Mouse (Mus musculus): ENCODE measurements around the gene Bdh1. TPM values are rescaled to one million over a fixed set of nuclear protein-coding genes. Genes with fewer than 3 reads are reported as not detected.
A peak's percentile ranks its signal among the peaks of the same experiment; 100 is the strongest.

Gene Bdh1
- total and polyA plus RNA-seq, 2 experiments from 2014 or later = 88.1 to 113 TPM

DNA sequence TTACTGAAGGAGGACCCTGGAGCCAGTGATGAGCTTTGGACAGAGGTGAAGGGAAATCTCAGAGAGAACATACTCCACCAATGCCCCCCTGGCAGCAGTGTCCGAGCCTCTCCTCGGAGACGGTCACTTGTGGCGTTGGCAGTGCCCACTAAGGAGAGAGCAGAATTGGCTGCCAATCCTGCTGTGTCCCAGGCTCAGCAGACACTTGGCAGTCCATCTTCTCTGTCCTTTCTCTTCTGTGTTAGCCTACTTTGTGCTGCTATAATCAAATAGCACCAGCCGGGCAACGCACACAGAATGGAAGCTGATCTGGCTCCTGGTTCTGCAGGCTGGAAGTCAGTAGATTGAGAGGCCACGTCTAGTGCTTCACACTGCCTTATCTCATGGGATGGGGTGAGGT, 68.9 kb downstream of the Bdh1 start:
- WGBS = 84% methylated on average over 7 of the region's 7 CpGs
- DNase-seq (ENCODE audit: low spot score) = peak; percentile 51

DNA sequence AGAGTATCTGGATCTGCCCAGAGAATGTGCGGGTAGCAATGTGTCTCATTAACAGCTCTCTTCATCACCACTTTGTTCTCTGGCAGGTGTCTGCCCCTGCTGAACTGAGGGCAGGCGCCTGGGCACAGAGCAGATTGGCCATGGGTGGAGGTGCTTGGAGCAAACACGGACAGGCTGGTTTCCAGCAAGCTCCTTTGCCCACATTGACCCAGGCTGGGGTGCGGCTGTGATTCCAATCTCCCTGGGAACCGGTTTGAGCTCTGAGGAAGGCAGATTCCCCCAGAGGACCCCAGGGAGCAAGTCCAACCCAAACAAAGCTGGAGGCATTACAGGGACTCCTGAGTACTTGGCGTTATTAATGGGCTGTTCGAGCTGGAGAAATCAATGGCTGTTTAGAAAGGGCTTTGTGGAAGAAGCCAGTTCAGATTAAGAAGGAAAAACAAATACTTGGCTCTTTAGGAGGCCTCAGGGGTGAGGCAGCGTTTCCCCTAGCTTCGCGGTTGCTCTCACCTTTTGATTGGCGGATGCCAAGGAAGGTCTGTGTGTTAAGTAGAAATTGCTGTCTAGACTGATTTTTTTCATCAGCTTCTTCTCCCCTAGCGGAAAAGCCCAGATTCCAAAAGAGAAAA, 71.0 kb downstream of the Bdh1 start:
- Histone ChIP-seq H3K9me3 (ENCODE audit: low read length) (no peaks in the 10 kb centered on the region), H3K9ac (replicated peaks; ENCODE audit: low read length, poor library complexity, severe bottlenecking) (no peak overlapping the region), H3K4me2 (ENCODE audit: low read depth, low read length, poor library complexity, severe bottlenecking) (no peak overlapping the region), H3K27ac (ENCODE audit: low read depth, low read length) (no peak overlapping the region), H3K4me1 (ENCODE audit: insufficient read depth, low read length) (peaks cover 4% of the 10 kb centered on the region), H3K36me3 (ENCODE audit: insufficient read depth, low read length) (no peaks in the 10 kb centered on the region), H3K4me3 (ENCODE audit: low read depth, low read length) (no peak overlapping the region), H3K27me3 (ENCODE audit: insufficient read depth, low read length) (no peaks in the 10 kb centered on the region)
- ATAC-seq (ENCODE audit: low FRiP score) = no peak
- no peak for TF ChIP-seq CTCF (IDR thresholded peaks at IDR 0.05)
- DNase-seq (ENCODE audit: low spot score) = peak; percentile 50
- WGBS = 19% methylated on average over 12 of the region's 12 CpGs

More for the DNA sequence above, 68.9 kb downstream of the Bdh1 start:
- H3K4me3 ChIP-seq (ENCODE audit: low read depth, low read length) = no peak overlapping the region
- TF ChIP-seq CTCF (IDR thresholded peaks at IDR 0.05) = no peak
- ATAC-seq (ENCODE audit: low FRiP score) = no peak
- no peak overlapping the region for H3K27ac ChIP-seq (ENCODE audit: low read depth, low read length)
- no peaks in the 10 kb centered on the region for H3K9me3 ChIP-seq (ENCODE audit: low read length)
- no peaks in the 10 kb centered on the region for H3K27me3 ChIP-seq (ENCODE audit: insufficient read depth, low read length)
- H3K4me2 ChIP-seq (ENCODE audit: low read depth, low read length, poor library complexity, severe bottlenecking) = no peak overlapping the region
- H3K36me3 ChIP-seq (ENCODE audit: insufficient read depth, low read length) = no peaks in the 10 kb centered on the region
- H3K4me1 ChIP-seq (ENCODE audit: insufficient read depth, low read length) = peaks cover 4% of the 10 kb centered on the region
- no peak overlapping the region for H3K9ac ChIP-seq (replicated peaks; ENCODE audit: low read length, poor library complexity, severe bottlenecking)

DNA sequence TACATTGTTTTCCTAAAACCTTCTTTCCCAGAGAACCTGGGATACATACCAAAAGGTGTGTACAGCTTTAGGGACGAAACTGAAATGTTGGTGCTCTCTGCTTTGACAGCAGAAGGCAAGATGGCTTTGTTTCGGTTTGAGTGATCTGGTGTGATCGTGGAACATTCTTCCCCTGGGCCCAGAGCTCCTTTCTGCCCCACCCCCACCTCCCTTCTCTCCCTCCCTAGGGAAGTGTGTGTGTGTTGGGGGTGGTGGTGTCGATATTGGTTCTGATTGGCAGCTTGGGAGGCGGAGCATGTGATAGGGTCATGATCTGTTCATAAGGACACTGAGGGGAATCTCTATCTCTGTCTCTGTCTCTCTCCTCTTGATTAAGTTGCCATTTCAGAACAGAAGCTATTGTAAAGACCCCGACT, 71.5 kb downstream of the Bdh1 start:
- TF ChIP-seq CTCF (IDR thresholded peaks at IDR 0.05) = no peak
- no peak overlapping the region for H3K9ac ChIP-seq (replicated peaks; ENCODE audit: low read length, poor library complexity, severe bottlenecking)
- no peaks in the 10 kb centered on the region for H3K9me3 ChIP-seq (ENCODE audit: low read length)
- no peaks in the 10 kb centered on the region for H3K36me3 ChIP-seq (ENCODE audit: insufficient read depth, low read length)
- H3K4me2 ChIP-seq (ENCODE audit: low read depth, low read length, poor library complexity, severe bottlenecking) = no peak overlapping the region
- ATAC-seq (ENCODE audit: low FRiP score) (no peak), DNase-seq (ENCODE audit: low spot score) (no peak)
- peaks cover 4% of the 10 kb centered on the region for H3K4me1 ChIP-seq (ENCODE audit: insufficient read depth, low read length)
- H3K27me3 ChIP-seq (ENCODE audit: insufficient read depth, low read length) = no peaks in the 10 kb centered on the region
- H3K27ac ChIP-seq (ENCODE audit: low read depth, low read length) = no peak overlapping the region
- WGBS = 28% methylated on average over 6 of the region's 6 CpGs
- H3K4me3 ChIP-seq (ENCODE audit: low read depth, low read length) = no peak overlapping the region

DNA sequence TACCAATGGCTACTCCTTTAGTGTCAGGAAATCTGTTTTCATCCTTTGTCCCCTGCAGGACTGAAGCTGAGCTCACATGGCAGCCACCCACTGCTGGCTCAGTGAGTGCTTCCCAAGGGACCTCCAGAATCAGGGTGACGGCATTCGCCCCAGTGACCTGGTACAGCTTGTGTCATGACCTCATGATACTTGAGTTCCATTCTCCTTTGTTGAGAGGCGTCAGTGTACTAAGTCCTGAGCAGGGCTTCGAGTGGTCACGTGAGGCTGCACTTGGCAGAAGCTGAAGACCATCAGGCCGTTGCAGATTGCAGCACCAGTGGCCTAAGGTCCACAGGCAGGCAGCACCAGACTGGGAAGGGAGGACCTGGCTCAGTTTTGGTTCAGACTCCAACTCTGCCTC, 71.9 kb downstream of the Bdh1 start:
- 25% methylated on average over 6 of the region's 6 CpGs for WGBS
- no peaks in the 10 kb centered on the region for H3K27me3 ChIP-seq (ENCODE audit: insufficient read depth, low read length)
- H3K27ac ChIP-seq (ENCODE audit: low read depth, low read length) = no peak overlapping the region
- no peak overlapping the region for H3K4me2 ChIP-seq (ENCODE audit: low read depth, low read length, poor library complexity, severe bottlenecking)
- H3K9ac ChIP-seq (replicated peaks; ENCODE audit: low read length, poor library complexity, severe bottlenecking) = no peak overlapping the region
- no peak overlapping the region for H3K4me3 ChIP-seq (ENCODE audit: low read depth, low read length)
- no peaks in the 10 kb centered on the region for H3K9me3 ChIP-seq (ENCODE audit: low read length)
- TF ChIP-seq CTCF (IDR thresholded peaks at IDR 0.05) = no peak
- H3K36me3 ChIP-seq (ENCODE audit: insufficient read depth, low read length) = no peaks in the 10 kb centered on the region
- peaks cover 4% of the 10 kb centered on the region for H3K4me1 ChIP-seq (ENCODE audit: insufficient read depth, low read length)
- ATAC-seq (ENCODE audit: low FRiP score) (peak; percentile 31; the same call in 1 of the 2 replicates), DNase-seq (ENCODE audit: low spot score) (no peak)

GRCm38 (mm10) chr16:31495356-31495755, 73.3 kb downstream of the Bdh1 start:
- TF ChIP-seq CTCF (IDR thresholded peaks at IDR 0.05) = no peak
- no peaks in the 10 kb centered on the region for H3K36me3 ChIP-seq (ENCODE audit: insufficient read depth, low read length)
- no peak overlapping the region for H3K9ac ChIP-seq (replicated peaks; ENCODE audit: low read length, poor library complexity, severe bottlenecking)
- ATAC-seq (ENCODE audit: low FRiP score) (no peak), DNase-seq (ENCODE audit: low spot score) (no peak)
- WGBS = 41% methylated on average over 7 of the region's 7 CpGs
- H3K4me1 ChIP-seq (ENCODE audit: insufficient read depth, low read length) = peaks cover 4% of the 10 kb centered on the region
- no peak overlapping the region for H3K4me2 ChIP-seq (ENCODE audit: low read depth, low read length, poor library complexity, severe bottlenecking)
- H3K27me3 ChIP-seq (ENCODE audit: insufficient read depth, low read length) = no peaks in the 10 kb centered on the region
- no peak overlapping the region for H3K4me3 ChIP-seq (ENCODE audit: low read depth, low read length)
- no peaks in the 10 kb centered on the region for H3K9me3 ChIP-seq (ENCODE audit: low read length)
- H3K27ac ChIP-seq (ENCODE audit: low read depth, low read length) = no peak overlapping the region

- ATAC-seq (ENCODE audit: low FRiP score) (no peak), DNase-seq (ENCODE audit: low spot score) (no peak)
- Histone ChIP-seq H3K4me2 (ENCODE audit: low read depth, low read length, poor library complexity, severe bottlenecking) (no peak overlapping the region), H3K36me3 (ENCODE audit: insufficient read depth, low read length) (no peaks in the 10 kb centered on the region), H3K9me3 (ENCODE audit: low read length) (no peaks in the 10 kb centered on the region), H3K4me1 (ENCODE audit: insufficient read depth, low read length) (peaks cover 6% of the 10 kb centered on the region), H3K4me3 (ENCODE audit: low read depth, low read length) (no peak overlapping the region), H3K27ac (ENCODE audit: low read depth, low read length) (no peak overlapping the region), H3K9ac (replicated peaks; ENCODE audit: low read length, poor library complexity, severe bottlenecking) (no peak overlapping the region), H3K27me3 (ENCODE audit: insufficient read depth, low read length) (no peaks in the 10 kb centered on the region)
- no peak for TF ChIP-seq CTCF (IDR thresholded peaks at IDR 0.05)
- 67% methylated on average over 9 of the region's 9 CpGs for WGBS
Measured at GRCm38 (mm10) chr16:31495769-31496168, 73.7 kb downstream of the Bdh1 start.
